Mouse (Mus musculus): ENCODE results near the gene Gm13762.
"Not testable (repeated sequence)": the region's sequence is repeated elsewhere in the genome, so short reads cannot be mapped to it uniquely, and the experiment has no call there.

The Gm13762 gene

GRCm38 (mm10) chr2:88980181-88980580 is at the start of gene Gm13762:
Gene Gm13762, minus strand, starts transcription at chr2:88980281.
- DNase-seq, result no peak

- DNase-seq, result not testable (repeated sequence)
Measured at GRCm38 (mm10) chr2:89021436-89021835, 41.4 kb upstream of the Gm13762 start.

- no peak for DNase-seq
Measured at GRCm38 (mm10) chr2:89018240-89018639, 38.2 kb upstream of the Gm13762 start, which contains the start of gene Olfr1216. Gene Olfr1216, minus strand, starts transcription at chr2:89018340.

- no peak for DNase-seq
Measured at GRCm38 (mm10) chr2:89006873-89007272, 26.8 kb upstream of the Gm13762 start, which contains the start of gene Olfr1215. Gene Olfr1215, minus strand, starts transcription at chr2:89006973.

- no peak for DNase-seq
Measured at GRCm38 (mm10) chr2:88992553-88992952, 12.5 kb upstream of the Gm13762 start, which contains the start of gene Olfr1214. Gene Olfr1214, minus strand, starts transcription at chr2:88992653.

GRCm38 (mm10) chr2:88953669-88954068 is 26.4 kb downstream of the Gm13762 start, which contains the start of gene Olfr1212:
Gene Olfr1212, plus strand, starts transcription at chr2:88953969.
- DNase-seq, result no peak

- no peak for DNase-seq
Measured at GRCm38 (mm10) chr2:88938011-88938410, 42.1 kb downstream of the Gm13762 start, which contains the start of gene Olfr1211. Gene Olfr1211, minus strand, starts transcription at chr2:88938111.

All from thymus, postnatal 14 days (tissue).